In genomic region chr5:106757436-106757835, GRCm38 (mm10) we compare ENCODE assay signal across 8 mouse cellular contexts.
A peak's percentile ranks its signal among the peaks of the same experiment; 100 is the strongest.
DNase-seq lines count a peak whose midpoint lies in the region; ATAC-seq and TF ChIP-seq lines count a peak whose summit lies in the region.
"Had no signal": no experiment of that assay in that cellular context is flagged by ENCODE, and none has a peak within 500 bp of the region (broad histone marks: within the 10 kb centered on the region; RNA-seq: fewer than 3 reads in every experiment).

No protein-coding gene starts in this region.

- peak overlapping the region; percentile 45; the same call in 1 of the 2 replicates for H3K4me3 ChIP-seq in E14TG2a.4 (replicated peaks; ENCODE audit: low read length)
- peak overlapping the region; percentile 28 for H3K4me3 ChIP-seq in hindbrain, embryonic 15.5 days
- peak overlapping the region; percentile 25 for H3K4me3 ChIP-seq in midbrain, embryonic 15.5 days

- no peak overlapping the region for H3K9ac ChIP-seq in hindbrain, embryonic 15.5 days
- H3K9ac ChIP-seq in midbrain, embryonic 15.5 days, result peak overlapping the region; percentile 4; the same call in 1 of the 2 replicates

- no peak overlapping the region for H3K27ac ChIP-seq in hindbrain, embryonic 15.5 days (replicated peaks)
- no peak overlapping the region for H3K27ac ChIP-seq in midbrain, embryonic 15.5 days

- ATAC-seq in hindbrain, embryonic 15.5 days (ENCODE audit: low FRiP score, low read depth), result no peak; the same call in 1 of the 2 replicates
- ATAC-seq in midbrain, embryonic 15.5 days (replicated peaks), result peak; percentile 62

- peak overlapping the region; percentile 62 for H3K4me2 ChIP-seq in hindbrain, embryonic 15.5 days
- peak overlapping the region; percentile 54 for H3K4me2 ChIP-seq in midbrain, embryonic 15.5 days

- H3K27me3 ChIP-seq in E14TG2a.4 (ENCODE audit: insufficient read depth, low read length), result peaks cover 33% of the 10 kb centered on the region
- no peaks in the 10 kb centered on the region for H3K27me3 ChIP-seq in hindbrain, embryonic 15.5 days
- H3K27me3 ChIP-seq in midbrain, embryonic 15.5 days (replicated peaks), result peaks cover 7% of the 10 kb centered on the region; the same call in 1 of the 2 replicates

- peaks cover 36% of the 10 kb centered on the region for H3K4me1 ChIP-seq in E14TG2a.4 (replicated peaks; ENCODE audit: low read depth, low read length)
- peaks cover 15% of the 10 kb centered on the region for H3K4me1 ChIP-seq in hindbrain, embryonic 15.5 days (replicated peaks)
- H3K4me1 ChIP-seq in midbrain, embryonic 15.5 days, result peaks cover 16% of the 10 kb centered on the region

- no peak for TF ChIP-seq POLR2A in brain, embryonic 14.5 days (IDR thresholded peaks at IDR 0.05; ENCODE audit: borderline replicate concordance, extremely low read depth, insufficient read depth, insufficient read length, poor library complexity, severe bottlenecking)

- peak; percentile 54 for DNase-seq in brain, embryonic 14.5 days (ENCODE audit: low read depth)
- DNase-seq in frontal cortex, postnatal 14 days (ENCODE audit: low spot score in 2 of 2), result no peak
- DNase-seq in T-cell, adult 2 months (ENCODE audit: low spot score), result no peak
- DNase-seq in cerebellum, adult 8-10 months, result no peak
- DNase-seq: gastrocnemius, postnatal 10 days had no signal

- no peaks in the 10 kb centered on the region for H3K36me3 ChIP-seq in E14TG2a.4 (ENCODE audit: insufficient read depth, low read length)
- H3K36me3 ChIP-seq in hindbrain, embryonic 15.5 days, result no peaks in the 10 kb centered on the region
- H3K36me3 ChIP-seq in midbrain, embryonic 15.5 days (replicated peaks), result no peaks in the 10 kb centered on the region

- no peak for TF ChIP-seq CTCF in E14TG2a.4 (conservative IDR thresholded peaks at IDR 0.05; ENCODE audit: low read length)
- TF ChIP-seq CTCF in brain, embryonic 14.5 days (IDR thresholded peaks at IDR 0.05; ENCODE audit: borderline replicate concordance, extremely low read depth, insufficient read depth, insufficient read length), result no peak

- under 1% methylated on average over 14 of the region's 14 CpGs for WGBS in hindbrain, embryonic 15.5 days
- under 1% methylated on average over 14 of the region's 14 CpGs for WGBS in midbrain, embryonic 15.5 days

- no peaks in the 10 kb centered on the region for H3K9me3 ChIP-seq in E14TG2a.4 (ENCODE audit: low read length)
- H3K9me3 ChIP-seq in hindbrain, embryonic 15.5 days, result no peaks in the 10 kb centered on the region
- H3K9me3 ChIP-seq in midbrain, embryonic 15.5 days, result no peaks in the 10 kb centered on the region
